Mouse (Mus musculus) neural tube, embryonic 14.5 days (tissue): Measurements from ENCODE around the gene Ccnl2. TPM values are rescaled to one million over a fixed set of nuclear protein-coding genes. Genes with fewer than 3 reads are reported as not detected.

Experiments used
- ATAC-seq: fragments of 200-750 bp; cut with Nextera tagmentation; 2 replicates; pipeline ENCODE4 v1.8.0; 2017; ENCODE audit warnings: low read depth, mild to moderate bottlenecking, moderate TSS enrichment, moderate library complexity
- H3K27ac ChIP-seq: fragments of 300-500 bp; sonication (generic); 2 replicates; pipeline ENCODE4 v1.5.1; 2014; ENCODE audit warnings: low read depth, mild to moderate bottlenecking, control low read depth, low read length, moderate library complexity, mixed read lengths
- H3K27me3 ChIP-seq: fragments of 300-500 bp; sonication (generic); 2 replicates; pipeline ENCODE4 v1.6.1; 2014; ENCODE audit warnings: low read length; ENCODE audit not compliant: control insufficient read depth, insufficient read depth
- H3K36me3 ChIP-seq: fragments of 300-500 bp; sonication (generic); 2 replicates; pipeline ENCODE4 v1.6.1; 2014; ENCODE audit warnings: low read length, mixed read lengths; ENCODE audit not compliant: control insufficient read depth, insufficient read depth
- H3K4me1 ChIP-seq: fragments of 300-500 bp; sonication (generic); 2 replicates; pipeline ENCODE4 v1.6.1; 2014; ENCODE audit warnings: low read length; ENCODE audit not compliant: control insufficient read depth, insufficient read depth
- H3K4me2 ChIP-seq: fragments of 300-500 bp; sonication (generic); 2 replicates; pipeline ENCODE4 v1.6.1; 2014; ENCODE audit warnings: mild to moderate bottlenecking, low read depth, low read length, control low read depth
- H3K4me3 ChIP-seq: fragments of 300-500 bp; sonication (generic); 2 replicates; pipeline ENCODE4 v1.5.1; 2014; ENCODE audit warnings: low read depth, low read length, control low read depth, mixed read lengths
- H3K9ac ChIP-seq: fragments of 300-500 bp; sonication (generic); replicated peaks from 2 replicates; pipeline ENCODE4 v1.6.1; 2014; ENCODE audit warnings: low read depth, mild to moderate bottlenecking, control low read depth, low read length, mixed read lengths
- H3K9me3 ChIP-seq: fragments of 300-500 bp; sonication (generic); 2 replicates; pipeline ENCODE4 v1.6.1; 2016; ENCODE audit warnings: low read length; ENCODE audit not compliant: control insufficient read depth
- WGBS: fragments of 180-500 bp; shearing (Covaris S2); extraction: QIAGEN DNeasy Blood & Tissue Kit; methylation state at CpG from one replicate; pipeline ENCODE4 v1.1.7; 2014; 5-methylcytosine and 5-hydroxymethylcytosine counted together
- polyA plus RNA-seq: library from polyadenylated mRNA; unstranded; fragments of >200 nt; fragmentation: Nextera tagmentation; extraction: Ambion mirVana; gene quantifications from 2 replicates; pipeline ENCODE4 v1.2.1, GENCODE M21; 2014

Ccnl2 gene
- polyA plus RNA-seq, 1 experiment from 2014 or later = 153 TPM

DNA sequence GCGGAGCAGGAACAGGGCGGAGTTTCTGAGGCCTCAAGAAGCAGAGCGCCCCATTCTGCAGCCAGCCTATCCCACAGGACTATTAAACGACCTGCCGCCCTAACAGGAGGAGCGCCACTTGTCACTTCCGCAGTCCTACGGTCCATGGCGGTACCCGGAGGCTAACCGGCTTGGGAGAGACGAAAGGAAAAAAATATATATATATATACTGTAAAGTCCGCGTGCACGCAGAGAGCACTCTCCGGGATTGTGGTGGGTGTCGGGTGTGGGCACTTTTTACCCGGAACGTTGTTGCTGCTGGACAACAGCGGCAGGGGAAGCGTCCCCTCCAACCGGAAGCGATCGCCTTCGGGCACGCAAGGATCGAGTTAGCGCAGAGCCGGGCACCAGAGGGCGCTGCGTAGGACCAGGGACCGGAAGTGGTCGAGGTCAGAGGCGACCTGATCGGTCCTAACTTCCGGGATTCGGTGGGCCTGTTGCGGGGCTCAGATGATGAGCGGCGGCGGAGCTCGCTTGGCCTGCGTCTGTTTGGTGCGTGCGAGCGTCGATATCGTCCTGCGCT is 19.0 kb downstream of the Ccnl2 start, which contains the start of gene Aurkaip1:
Aurkaip1 (plus strand) TSS at position 68 of the 562 bp plus-strand sequence.
- Histone ChIP-seq H3K4me1 (peaks cover 16% of the 10 kb centered on the region), H3K27ac (peak within 1 kb of the TSS; percentile 84), H3K36me3 (0 out of 2 replicates have a peak, but pooled peaks cover 13% of the 10 kb centered on the region), H3K27me3 (no peaks in the 10 kb centered on the region), H3K9me3 (no peaks in the 10 kb centered on the region), H3K9ac (peak within 1 kb of the TSS; percentile 65), H3K4me2 (peak within 1 kb of the TSS; percentile 79), H3K4me3 (peak within 1 kb of the TSS; percentile 77)
- under 1% methylated on average over 49 of the region's 49 CpGs for WGBS
- ATAC-seq = peak; percentile 94

DNA sequence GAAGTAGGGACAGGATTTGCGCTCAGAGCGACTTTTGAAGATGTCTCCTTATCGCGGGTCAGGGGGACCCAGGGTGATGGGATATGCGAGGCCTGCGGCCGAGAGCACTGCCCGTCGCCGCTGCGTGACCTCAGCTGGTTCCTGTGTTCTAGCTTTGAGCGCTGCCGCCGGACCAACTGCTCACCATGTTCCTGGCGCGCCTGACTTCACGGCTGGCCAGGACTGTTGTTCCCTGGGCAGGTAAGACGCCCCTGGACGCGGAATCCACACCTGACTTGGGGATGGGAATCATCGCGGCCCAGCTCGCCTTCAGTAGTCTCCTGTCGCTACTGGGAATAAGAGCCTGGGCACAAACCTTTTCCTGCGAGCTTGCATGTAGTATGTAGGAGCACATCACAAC is 19.5 kb downstream of the Ccnl2 start:
- 1% methylated on average over 25 of the region's 25 CpGs for WGBS
- ATAC-seq = no peak; the same call in 1 of the 2 replicates
- H3K36me3 ChIP-seq = 0 out of 2 replicates have a peak, but pooled peaks cover 8% of the 10 kb centered on the region
- peak overlapping the region; percentile 84 for H3K27ac ChIP-seq
- H3K27me3 ChIP-seq = no peaks in the 10 kb centered on the region
- H3K4me1 ChIP-seq = peaks cover 16% of the 10 kb centered on the region
- H3K4me2 ChIP-seq = peak overlapping the region; percentile 79
- peak overlapping the region; percentile 65 for H3K9ac ChIP-seq
- no peaks in the 10 kb centered on the region for H3K9me3 ChIP-seq
- peak overlapping the region; percentile 77 for H3K4me3 ChIP-seq

DNA sequence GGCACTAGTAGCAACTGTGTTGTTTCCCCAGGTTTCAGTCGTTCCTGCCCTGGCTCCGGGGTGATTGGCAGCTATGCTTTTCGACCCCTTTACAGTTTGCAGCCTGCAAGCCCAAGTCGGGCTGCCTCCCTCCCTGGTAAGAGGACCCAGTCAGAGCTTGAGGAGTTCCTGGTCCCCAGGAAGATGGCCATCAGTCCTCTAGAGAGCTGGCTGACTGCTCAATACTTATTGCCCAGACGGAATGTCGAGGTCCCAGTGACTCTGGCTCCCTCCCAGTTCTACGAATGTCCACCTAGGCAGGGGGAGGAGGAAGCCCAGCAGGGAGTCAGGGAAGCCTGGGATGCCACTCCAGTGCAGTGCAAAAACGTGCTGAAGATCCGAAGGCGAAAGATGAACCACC is 20.0 kb downstream of the Ccnl2 start:
- Histone ChIP-seq H3K27ac (no peak overlapping the region), H3K4me1 (peaks cover 16% of the 10 kb centered on the region), H3K9me3 (no peaks in the 10 kb centered on the region), H3K27me3 (no peaks in the 10 kb centered on the region), H3K4me3 (peak overlapping the region; percentile 77), H3K4me2 (peak overlapping the region; percentile 79), H3K36me3 (0 out of 2 replicates have a peak, but pooled peaks cover 7% of the 10 kb centered on the region), H3K9ac (peak overlapping the region; percentile 65)
- ATAC-seq = no peak
- 52% methylated on average over 10 of the region's 10 CpGs for WGBS

DNA sequence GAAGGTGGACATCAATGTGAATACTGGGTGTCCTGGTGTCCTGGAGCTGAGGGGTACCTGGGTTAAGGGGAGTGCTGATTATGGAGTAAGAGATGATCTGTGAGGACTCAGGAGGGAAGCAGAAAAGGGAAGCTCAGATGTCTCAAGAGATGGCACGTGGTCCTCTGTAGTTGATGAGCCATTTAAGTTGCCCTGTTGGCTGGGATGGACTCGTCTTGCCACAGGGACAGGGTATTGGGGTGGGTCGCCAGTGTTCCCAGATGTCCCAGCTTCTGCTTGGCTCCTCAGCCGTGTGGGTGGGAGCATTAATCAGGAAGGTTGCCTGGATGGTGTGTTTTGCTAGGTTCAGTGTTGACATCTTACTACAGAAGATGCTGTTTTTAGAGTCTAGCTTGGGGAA is 20.9 kb downstream of the Ccnl2 start:
- ATAC-seq = no peak
- H3K9me3 ChIP-seq = no peaks in the 10 kb centered on the region
- H3K36me3 ChIP-seq = 0 out of 2 replicates have a peak, but pooled peaks cover 3% of the 10 kb centered on the region
- no peak overlapping the region for H3K4me2 ChIP-seq
- H3K4me1 ChIP-seq = peaks cover 16% of the 10 kb centered on the region
- H3K4me3 ChIP-seq = no peak overlapping the region
- WGBS = 88% methylated on average over 4 of the region's 4 CpGs
- H3K27me3 ChIP-seq = no peaks in the 10 kb centered on the region
- H3K27ac ChIP-seq = no peak overlapping the region
- no peak overlapping the region for H3K9ac ChIP-seq

DNA sequence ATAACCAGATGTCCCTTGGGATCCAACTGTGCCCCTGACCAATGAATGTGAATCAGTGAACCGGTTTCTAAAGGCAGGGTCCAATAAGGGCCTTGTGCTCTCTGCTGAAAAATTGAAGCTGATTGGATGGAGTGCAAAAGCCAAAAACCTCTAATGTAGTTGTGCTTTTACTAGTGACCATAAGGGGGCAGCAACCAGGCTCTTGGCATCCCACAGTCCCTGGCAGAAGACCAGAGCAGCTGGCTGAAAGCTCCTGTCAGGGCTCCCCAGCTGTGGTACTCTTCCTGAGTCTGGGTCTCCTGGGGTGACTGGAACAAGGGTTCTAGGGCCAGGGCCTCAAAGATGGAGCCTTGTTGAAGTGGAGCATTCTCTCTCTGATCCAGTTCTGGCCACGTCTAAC is 21.5 kb downstream of the Ccnl2 start:
- Histone ChIP-seq H3K27ac (peak overlapping the region; percentile 50), H3K27me3 (no peaks in the 10 kb centered on the region), H3K36me3 (0 out of 2 replicates have a peak, but pooled peaks cover 3% of the 10 kb centered on the region), H3K4me2 (no peak overlapping the region), H3K4me3 (no peak overlapping the region), H3K9me3 (no peaks in the 10 kb centered on the region), H3K9ac (no peak overlapping the region), H3K4me1 (peaks cover 16% of the 10 kb centered on the region)
- ATAC-seq = no peak
- 40% methylated on average over 2 of the region's 2 CpGs for WGBS

DNA sequence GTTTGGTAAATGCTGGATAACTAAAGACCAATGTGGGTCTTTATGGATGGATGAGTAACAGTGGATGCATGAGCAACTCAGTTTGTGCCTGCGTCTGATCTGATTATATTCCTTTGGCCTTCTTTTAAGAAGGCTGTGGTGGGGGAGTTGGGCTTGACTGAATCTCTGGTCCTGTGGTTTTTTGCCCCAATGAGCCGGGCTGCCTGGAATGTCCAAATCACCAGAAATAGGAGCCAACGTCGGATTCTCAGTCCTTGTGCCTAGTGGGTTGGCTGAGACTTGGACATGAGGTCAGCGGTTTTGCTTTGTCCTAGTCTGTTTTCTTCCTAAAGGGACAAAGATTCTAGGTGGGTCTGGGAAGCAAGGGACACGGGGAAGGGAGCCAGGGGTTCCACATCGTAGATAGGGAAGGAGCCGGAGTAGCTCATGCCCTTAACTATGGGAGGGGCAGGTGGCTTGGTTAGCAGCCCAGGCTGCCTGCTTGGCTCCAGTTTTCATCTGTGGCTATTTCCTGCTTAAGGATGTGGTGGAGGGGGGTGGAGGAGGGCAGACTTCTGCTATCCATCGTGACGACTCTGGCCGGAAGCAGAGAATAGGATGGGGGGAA is 25.2 kb downstream of the Ccnl2 start:
- Histone ChIP-seq H3K4me1 (peaks cover 15% of the 10 kb centered on the region), H3K4me3 (no peak overlapping the region), H3K36me3 (peaks cover 4% of the 10 kb centered on the region; the same call in 1 of the 2 replicates), H3K9ac (no peak overlapping the region), H3K9me3 (no peaks in the 10 kb centered on the region), H3K27me3 (peaks cover 4% of the 10 kb centered on the region; the same call in 1 of the 2 replicates), H3K27ac (no peak overlapping the region), H3K4me2 (no peak overlapping the region)
- no peak for ATAC-seq
- WGBS = 81% methylated on average over 11 of the region's 11 CpGs

DNA sequence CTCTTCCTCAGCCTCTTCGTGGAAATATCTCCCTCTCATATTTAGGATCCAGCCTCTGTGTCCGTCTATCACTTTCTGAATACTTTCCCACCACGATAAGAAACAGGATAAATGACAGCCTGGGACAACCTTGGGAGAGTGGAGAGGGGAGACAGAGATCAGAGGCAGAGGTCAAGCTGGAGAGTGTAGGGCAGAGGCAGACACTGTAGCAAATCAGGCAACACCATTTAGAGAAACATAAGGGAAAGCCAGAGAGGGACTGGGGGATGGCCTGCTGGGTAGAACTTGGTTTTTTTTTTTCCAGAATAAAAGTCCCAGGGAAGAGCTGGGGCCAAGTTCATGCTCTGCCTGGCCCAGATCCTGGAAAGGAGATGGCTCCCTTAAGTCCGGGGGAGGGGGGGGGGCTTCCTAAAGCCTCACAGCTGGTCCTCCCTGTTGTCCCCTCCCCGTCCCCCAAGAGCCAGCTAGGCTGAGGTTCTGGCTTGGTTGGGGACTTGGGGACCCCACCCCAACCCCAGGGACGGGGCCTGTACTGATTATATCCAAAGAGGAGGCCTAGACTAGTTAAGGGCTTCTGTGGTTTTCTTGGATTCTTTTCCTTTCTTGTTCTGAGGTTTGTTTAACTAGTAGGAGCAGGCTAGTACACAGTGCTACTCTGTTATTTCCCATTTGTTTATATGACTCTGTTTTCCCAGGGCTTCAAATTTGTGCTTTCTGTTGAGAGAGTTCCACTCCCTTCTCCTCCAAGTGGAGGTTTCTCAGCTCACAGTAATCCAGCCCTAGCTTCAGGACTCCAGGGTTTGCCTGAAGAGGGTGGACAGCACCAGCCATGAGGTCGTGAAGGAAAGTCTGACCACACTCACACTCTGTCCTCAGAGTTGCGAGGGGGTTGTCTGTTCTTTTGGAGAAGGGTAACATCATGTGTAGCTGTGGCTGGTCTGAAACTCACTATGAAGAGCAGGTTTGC is 26.2 kb downstream of the Ccnl2 start:
- Histone ChIP-seq H3K9ac (no peak overlapping the region), H3K27ac (no peak overlapping the region), H3K4me3 (no peak overlapping the region), H3K36me3 (peaks cover 6% of the 10 kb centered on the region; the same call in 1 of the 2 replicates), H3K27me3 (peaks cover 4% of the 10 kb centered on the region; the same call in 1 of the 2 replicates), H3K4me1 (peaks cover 13% of the 10 kb centered on the region), H3K9me3 (no peaks in the 10 kb centered on the region), H3K4me2 (no peak overlapping the region)
- 72% methylated on average over 8 of the region's 8 CpGs for WGBS
- ATAC-seq = no peak

DNA sequence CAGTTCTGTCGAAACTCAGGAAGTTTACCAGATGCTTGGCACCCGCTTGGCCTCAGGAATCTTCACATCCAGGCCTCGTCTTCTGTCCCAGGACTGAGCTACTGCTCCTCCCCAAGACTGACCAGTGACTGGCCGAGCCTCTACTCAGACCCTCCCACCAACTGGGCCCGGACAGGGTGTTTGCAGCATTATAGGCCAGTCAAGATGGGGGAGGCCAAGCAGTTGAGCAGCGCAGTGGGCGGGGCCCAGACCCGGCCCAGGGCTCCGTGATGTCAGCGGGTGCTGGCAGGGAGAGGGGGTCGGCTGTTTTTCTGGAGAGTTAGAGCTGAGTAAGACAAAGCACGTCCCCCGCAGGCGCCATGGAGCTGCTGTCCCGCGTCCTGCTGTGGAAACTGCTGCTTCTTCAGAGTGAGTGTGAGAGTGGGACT is 27.2 kb downstream of the Ccnl2 start, which contains the start of gene Mxra8:
Mxra8 (plus strand) TSS at position 198 of the 428 bp plus-strand sequence.
- H3K9me3 ChIP-seq = no peaks in the 10 kb centered on the region
- peaks cover 4% of the 10 kb centered on the region; the same call in 1 of the 2 replicates for H3K36me3 ChIP-seq
- peak within 1 kb of the TSS; percentile 21; the same call in 1 of the 2 replicates for H3K9ac ChIP-seq
- peak within 1 kb of the TSS; percentile 53 for H3K4me2 ChIP-seq
- peak within 1 kb of the TSS; percentile 26 for H3K4me3 ChIP-seq
- 3% methylated on average over 16 of the region's 16 CpGs for WGBS
- ATAC-seq = peak; percentile 70; the same call in 1 of the 2 replicates
- no peak within 1 kb of the TSS for H3K27ac ChIP-seq
- 0 out of 2 replicates have a peak, but pooled peaks cover 5% of the 10 kb centered on the region for H3K4me1 ChIP-seq
- H3K27me3 ChIP-seq = peaks cover 4% of the 10 kb centered on the region; the same call in 1 of the 2 replicates
